Mouse (Mus musculus): ENCODE data around the gene E030030I06Rik. TPM values are rescaled to one million over a fixed set of nuclear protein-coding genes. Genes with fewer than 3 reads are reported as not detected.
A peak's percentile ranks its signal among the peaks of the same experiment; 100 is the strongest.
"Not testable (repeated sequence)": the region's sequence is repeated elsewhere in the genome, so short reads cannot be mapped to it uniquely, and the experiment has no call there.

The E030030I06Rik gene
- 1.7 TPM in 2 replicates for polyA plus RNA-seq (2014; fragmentation: Nextera tagmentation; extraction: Ambion mirVana)

DNA sequence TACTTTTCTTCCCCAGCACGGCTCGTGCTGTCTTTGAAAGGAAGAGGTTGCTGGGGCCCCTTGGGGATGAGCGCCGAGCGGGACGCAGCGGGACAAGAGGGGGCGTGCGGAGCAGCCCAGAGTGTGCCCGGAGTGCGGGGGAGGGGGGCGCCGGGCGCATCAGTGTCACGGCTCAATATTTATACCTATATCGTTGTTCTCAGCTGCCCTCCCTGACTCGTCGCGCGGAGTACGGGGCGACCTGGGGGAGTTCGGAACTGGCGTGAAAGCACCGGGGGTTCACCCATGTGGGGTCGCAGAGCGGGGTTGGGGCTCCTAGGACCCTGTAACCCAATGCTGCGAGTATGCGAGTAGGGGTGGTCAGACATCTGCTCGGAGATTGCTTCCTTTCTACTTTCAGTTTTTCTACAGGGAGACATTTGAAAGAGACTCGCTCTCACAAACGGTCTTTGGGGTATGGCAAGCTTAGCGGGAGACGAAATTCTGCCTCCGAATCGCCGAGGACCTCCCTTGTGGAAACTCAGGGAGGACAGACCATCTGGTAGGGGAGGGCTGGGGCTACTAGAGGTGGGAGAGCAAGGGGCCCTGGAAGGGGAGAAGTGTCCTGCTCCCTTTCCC is at the start of gene E030030I06Rik:
E030030I06Rik (minus strand) TSS at position 198 of the 618 bp plus-strand sequence.
- peak within 1 kb of the TSS; percentile 39 for H3K4me3 ChIP-seq (ENCODE audit: low read depth, low read length)
- no peak within 1 kb of the TSS for H3K27ac ChIP-seq (ENCODE audit: low read depth, low read length)
- no peaks in the 10 kb centered on the region for H3K4me1 ChIP-seq (ENCODE audit: control insufficient read depth, insufficient read depth, low read length)
- peaks cover 2% of the 10 kb centered on the region; the same call in 1 of the 2 replicates for H3K27me3 ChIP-seq (ENCODE audit: control insufficient read depth, insufficient read depth, low read length)
- peak; percentile 55 for ATAC-seq (ENCODE audit: low read depth)
- H3K9ac ChIP-seq (replicated peaks; ENCODE audit: low read depth, low read length) = peak within 1 kb of the TSS; percentile 39; the same call in 1 of the 2 replicates
- no peaks in the 10 kb centered on the region for H3K9me3 ChIP-seq (ENCODE audit: control insufficient read depth, low read length)
- no peaks in the 10 kb centered on the region for H3K36me3 ChIP-seq (ENCODE audit: control insufficient read depth, insufficient read depth, low read length)
- WGBS = 2% methylated on average over 36 of the region's 37 CpGs
- H3K4me2 ChIP-seq (ENCODE audit: low read depth, low read length) = peak within 1 kb of the TSS; percentile 63

GRCm38 (mm10) chr10:22191035-22191434 is 42.0 kb upstream of the E030030I06Rik start:
- not testable (repeated sequence) for H3K4me1 ChIP-seq (ENCODE audit: control insufficient read depth, insufficient read depth, low read length); H3K9ac ChIP-seq (replicated peaks; ENCODE audit: low read depth, low read length); H3K36me3 ChIP-seq (ENCODE audit: control insufficient read depth, insufficient read depth, low read length); H3K27ac ChIP-seq (ENCODE audit: low read depth, low read length); H3K4me3 ChIP-seq (ENCODE audit: low read depth, low read length); H3K27me3 ChIP-seq (ENCODE audit: control insufficient read depth, insufficient read depth, low read length); H3K4me2 ChIP-seq (ENCODE audit: low read depth, low read length); H3K9me3 ChIP-seq (ENCODE audit: control insufficient read depth, low read length)
- WGBS = 3% methylated on average over 4 of the region's 10 CpGs
- peak; percentile 90 for ATAC-seq (ENCODE audit: low read depth)

- H3K27ac ChIP-seq (ENCODE audit: low read depth, low read length); H3K4me3 ChIP-seq (ENCODE audit: low read depth, low read length); H3K4me2 ChIP-seq (ENCODE audit: low read depth, low read length); H3K9ac ChIP-seq (replicated peaks; ENCODE audit: low read depth, low read length); H3K9me3 ChIP-seq (ENCODE audit: control insufficient read depth, low read length); H3K4me1 ChIP-seq (ENCODE audit: control insufficient read depth, insufficient read depth, low read length); H3K27me3 ChIP-seq (ENCODE audit: control insufficient read depth, insufficient read depth, low read length); ATAC-seq (ENCODE audit: low read depth); H3K36me3 ChIP-seq (ENCODE audit: control insufficient read depth, insufficient read depth, low read length): not testable (repeated sequence)
- 90% methylated on average over 2 of the region's 2 CpGs for WGBS
These were observed 27.4 kb upstream of the E030030I06Rik start for GRCm38 (mm10) chr10:22176515-22176914.

- not testable (repeated sequence) for H3K4me2 ChIP-seq (ENCODE audit: low read depth, low read length); H3K9ac ChIP-seq (replicated peaks; ENCODE audit: low read depth, low read length); H3K27ac ChIP-seq (ENCODE audit: low read depth, low read length); H3K27me3 ChIP-seq (ENCODE audit: control insufficient read depth, insufficient read depth, low read length); H3K9me3 ChIP-seq (ENCODE audit: control insufficient read depth, low read length); H3K4me3 ChIP-seq (ENCODE audit: low read depth, low read length); H3K36me3 ChIP-seq (ENCODE audit: control insufficient read depth, insufficient read depth, low read length); ATAC-seq (ENCODE audit: low read depth); H3K4me1 ChIP-seq (ENCODE audit: control insufficient read depth, insufficient read depth, low read length)
- 82% methylated on average over 2 of the region's 2 CpGs for WGBS
These were observed 25.1 kb upstream of the E030030I06Rik start for GRCm38 (mm10) chr10:22174190-22174487.

- H3K36me3 ChIP-seq (ENCODE audit: control insufficient read depth, insufficient read depth, low read length); H3K4me2 ChIP-seq (ENCODE audit: low read depth, low read length); H3K27ac ChIP-seq (ENCODE audit: low read depth, low read length); H3K27me3 ChIP-seq (ENCODE audit: control insufficient read depth, insufficient read depth, low read length); H3K9me3 ChIP-seq (ENCODE audit: control insufficient read depth, low read length); H3K4me1 ChIP-seq (ENCODE audit: control insufficient read depth, insufficient read depth, low read length); H3K4me3 ChIP-seq (ENCODE audit: low read depth, low read length); H3K9ac ChIP-seq (replicated peaks; ENCODE audit: low read depth, low read length): not testable (repeated sequence)
- peak; percentile 76; the same call in 1 of the 2 replicates for ATAC-seq (ENCODE audit: low read depth)
- WGBS = 12% methylated on average over 12 of the region's 17 CpGs
These were observed 24.5 kb upstream of the E030030I06Rik start for GRCm38 (mm10) chr10:22173335-22174189.

- not testable (repeated sequence) for H3K9ac ChIP-seq (replicated peaks; ENCODE audit: low read depth, low read length); H3K27me3 ChIP-seq (ENCODE audit: control insufficient read depth, insufficient read depth, low read length); H3K4me3 ChIP-seq (ENCODE audit: low read depth, low read length); H3K4me1 ChIP-seq (ENCODE audit: control insufficient read depth, insufficient read depth, low read length); H3K36me3 ChIP-seq (ENCODE audit: control insufficient read depth, insufficient read depth, low read length); H3K27ac ChIP-seq (ENCODE audit: low read depth, low read length); H3K4me2 ChIP-seq (ENCODE audit: low read depth, low read length); ATAC-seq (ENCODE audit: low read depth); H3K9me3 ChIP-seq (ENCODE audit: control insufficient read depth, low read length)
- 80% methylated on average over 4 of the region's 5 CpGs for WGBS
These were observed 23.6 kb upstream of the E030030I06Rik start for GRCm38 (mm10) chr10:22172431-22173334.

GRCm38 (mm10) chr10:22169116-22169515 is 20.0 kb upstream of the E030030I06Rik start:
- not testable (repeated sequence) for H3K4me1 ChIP-seq (ENCODE audit: control insufficient read depth, insufficient read depth, low read length); H3K9me3 ChIP-seq (ENCODE audit: control insufficient read depth, low read length); H3K27ac ChIP-seq (ENCODE audit: low read depth, low read length); H3K4me3 ChIP-seq (ENCODE audit: low read depth, low read length); H3K27me3 ChIP-seq (ENCODE audit: control insufficient read depth, insufficient read depth, low read length); H3K36me3 ChIP-seq (ENCODE audit: control insufficient read depth, insufficient read depth, low read length); H3K4me2 ChIP-seq (ENCODE audit: low read depth, low read length); ATAC-seq (ENCODE audit: low read depth); H3K9ac ChIP-seq (replicated peaks; ENCODE audit: low read depth, low read length)

GRCm38 (mm10) chr10:22167061-22167460 is 18.0 kb upstream of the E030030I06Rik start:
- not testable (repeated sequence) for H3K4me2 ChIP-seq (ENCODE audit: low read depth, low read length); H3K27me3 ChIP-seq (ENCODE audit: control insufficient read depth, insufficient read depth, low read length); H3K9me3 ChIP-seq (ENCODE audit: control insufficient read depth, low read length); H3K9ac ChIP-seq (replicated peaks; ENCODE audit: low read depth, low read length); ATAC-seq (ENCODE audit: low read depth); H3K36me3 ChIP-seq (ENCODE audit: control insufficient read depth, insufficient read depth, low read length); H3K27ac ChIP-seq (ENCODE audit: low read depth, low read length); H3K4me3 ChIP-seq (ENCODE audit: low read depth, low read length); H3K4me1 ChIP-seq (ENCODE audit: control insufficient read depth, insufficient read depth, low read length)
- WGBS = 65% methylated on average over 1 of the region's 1 CpGs
